Mouse (Mus musculus) gastrocnemius, adult 18-20 months (tissue): ENCODE results near the gene Rmdn2. TPM values are rescaled to one million over a fixed set of nuclear protein-coding genes. Genes with fewer than 3 reads are reported as not detected.

Source experiments
- total RNA-seq, 2 experiments: library from RNA; stranded (reverse); gene quantifications; 2 replicates each; pipeline ENCODE4 v1.2.3; 2021

Rmdn2 gene
- total RNA-seq, 2 experiments from 2014 or later: 12.3 to 13.9 TPM

Other genes with a start within 250 kb of the Rmdn2 start
- gene Cyp1b1, start 103.2 kb downstream of the Rmdn2 start, total RNA-seq: 1 to 10 TPM in 1 of 2 experiments, under 1 TPM in 1; 0.89 to 1.0 TPM